8 mouse cellular contexts compared by ENCODE assay signal in genomic region chr14:11617362-11617761, GRCm38 (mm10).
DNase-seq lines count a peak whose midpoint lies in the region; ATAC-seq lines count a peak whose summit lies in the region.

No protein-coding gene starts in this region.

- ATAC-seq in midbrain, embryonic 16.5 days, result 0 out of 2 replicates have a peak, but pooled peaks have one; percentile 22
- no peak for ATAC-seq in midbrain, embryonic 11.5 days (ENCODE audit: low FRiP score)
- ATAC-seq in stomach, embryonic 16.5 days (ENCODE audit: insufficient read depth, low FRiP score), result peak; percentile 67; the same call in 1 of the 2 replicates

- no peak overlapping the region for H3K9ac ChIP-seq in midbrain, embryonic 16.5 days (ENCODE audit: low read depth, low read length)
- H3K9ac ChIP-seq in midbrain, embryonic 11.5 days (ENCODE audit: low read length), result no peak overlapping the region
- H3K9ac ChIP-seq in stomach, embryonic 16.5 days (ENCODE audit: low read length), result no peak overlapping the region

- H3K27ac ChIP-seq in midbrain, embryonic 16.5 days (ENCODE audit: low read length), result no peak overlapping the region
- no peak overlapping the region for H3K27ac ChIP-seq in midbrain, embryonic 11.5 days (ENCODE audit: low read depth, low read length)
- no peak overlapping the region for H3K27ac ChIP-seq in heart, embryonic 10.5 days
- H3K27ac ChIP-seq in stomach, embryonic 16.5 days (ENCODE audit: low read length), result no peak overlapping the region

- H3K27me3 ChIP-seq in midbrain, embryonic 16.5 days (ENCODE audit: control insufficient read depth, insufficient read depth, low read depth, low read length), result no peaks in the 10 kb centered on the region
- H3K27me3 ChIP-seq in midbrain, embryonic 11.5 days (ENCODE audit: control insufficient read depth, insufficient read depth, low read length), result no peaks in the 10 kb centered on the region
- no peaks in the 10 kb centered on the region for H3K27me3 ChIP-seq in heart, embryonic 10.5 days (ENCODE audit: insufficient read depth, poor library complexity, severe bottlenecking)
- no peaks in the 10 kb centered on the region for H3K27me3 ChIP-seq in stomach, embryonic 16.5 days (ENCODE audit: control insufficient read depth, insufficient read depth, low read length)

- H3K9me3 ChIP-seq in midbrain, embryonic 16.5 days (replicated peaks; ENCODE audit: control insufficient read depth, low read length, poor library complexity, severe bottlenecking), result no peaks in the 10 kb centered on the region
- H3K9me3 ChIP-seq in midbrain, embryonic 11.5 days (ENCODE audit: control insufficient read depth, low read length), result no peaks in the 10 kb centered on the region
- no peaks in the 10 kb centered on the region for H3K9me3 ChIP-seq in heart, embryonic 10.5 days
- H3K9me3 ChIP-seq in stomach, embryonic 16.5 days (replicated peaks; ENCODE audit: control insufficient read depth, low read length), result no peaks in the 10 kb centered on the region

- no peak overlapping the region for H3K4me2 ChIP-seq in midbrain, embryonic 16.5 days (ENCODE audit: low read length)
- no peak overlapping the region for H3K4me2 ChIP-seq in midbrain, embryonic 11.5 days
- no peak overlapping the region for H3K4me2 ChIP-seq in stomach, embryonic 16.5 days (ENCODE audit: low read depth, low read length)

- no peak for DNase-seq in midbrain, embryonic 11.5 days (ENCODE audit: low spot score, missing footprints)
- peak; percentile 71 to 75 for DNase-seq in adrenal gland, postnatal 36 days
- peak; percentile 82 for DNase-seq in heart, embryonic 10.5 days (ENCODE audit: low spot score)
- peak; percentile 75 for DNase-seq in kidney, postnatal 10 days
- DNase-seq in urinary bladder, adult 18-20 months (ENCODE audit: low spot score in 2 of 2), result no peak
- no peak for DNase-seq in embryo, embryonic 10.5 days (ENCODE audit: low spot score)

- H3K36me3 ChIP-seq in midbrain, embryonic 16.5 days (ENCODE audit: control insufficient read depth, insufficient read depth, low read length), result no peaks in the 10 kb centered on the region
- H3K36me3 ChIP-seq in midbrain, embryonic 11.5 days (ENCODE audit: control insufficient read depth, insufficient read depth, low read length), result no peaks in the 10 kb centered on the region
- no peaks in the 10 kb centered on the region for H3K36me3 ChIP-seq in heart, embryonic 10.5 days
- no peaks in the 10 kb centered on the region for H3K36me3 ChIP-seq in stomach, embryonic 16.5 days (ENCODE audit: control insufficient read depth, insufficient read depth, low read length)

- H3K4me1 ChIP-seq in midbrain, embryonic 16.5 days (ENCODE audit: control insufficient read depth, insufficient read depth, low read length), result peaks cover 11% of the 10 kb centered on the region
- H3K4me1 ChIP-seq in midbrain, embryonic 11.5 days (ENCODE audit: control insufficient read depth, insufficient read depth, low read length), result peaks cover 15% of the 10 kb centered on the region
- H3K4me1 ChIP-seq in heart, embryonic 10.5 days, result peaks cover 48% of the 10 kb centered on the region
- peaks cover 14% of the 10 kb centered on the region; the same call in 1 of the 2 replicates for H3K4me1 ChIP-seq in stomach, embryonic 16.5 days (ENCODE audit: control insufficient read depth, insufficient read depth, low read length)

- no peak overlapping the region for H3K4me3 ChIP-seq in midbrain, embryonic 16.5 days (ENCODE audit: low read depth, low read length)
- H3K4me3 ChIP-seq in midbrain, embryonic 11.5 days (ENCODE audit: low read depth, low read length), result no peak overlapping the region
- H3K4me3 ChIP-seq in heart, embryonic 10.5 days, result no peak overlapping the region
- no peak overlapping the region for H3K4me3 ChIP-seq in stomach, embryonic 16.5 days (replicated peaks; ENCODE audit: low read length)

- 76% methylated on average over 6 of the region's 6 CpGs for WGBS in midbrain, embryonic 16.5 days
- WGBS in midbrain, embryonic 11.5 days, result 84% methylated on average over 6 of the region's 6 CpGs
- 33% methylated on average over 6 of the region's 6 CpGs for WGBS in heart, embryonic 10.5 days
- WGBS in stomach, embryonic 16.5 days, result 39% methylated on average over 6 of the region's 6 CpGs

Comparison
In these comparisons a context has a peak if more than half of its experiments do, and no peak if none do; other contexts are left out.
1. DNase-seq: peak in adrenal gland, postnatal 36 days (2 of 2), heart, embryonic 10.5 days (single experiment) and kidney, postnatal 10 days (single experiment); none in midbrain, embryonic 11.5 days (single experiment), urinary bladder, adult 18-20 months (0 of 2) and embryo, embryonic 10.5 days (single experiment).